Mouse (Mus musculus) liver, embryonic 14.5 days (tissue): ENCODE data around the gene Hps1. TPM values are rescaled to one million over a fixed set of nuclear protein-coding genes. Genes with fewer than 3 reads are reported as not detected.

Experiments
- ATAC-seq: fragments of 200-750 bp; cut with Nextera tagmentation; 2 replicates; pipeline ENCODE4 v1.8.0; 2017; ENCODE audit warnings: moderate number of reproducible peaks, mild to moderate bottlenecking, moderate library complexity; ENCODE audit not compliant: insufficient read depth
- DNase-seq, 3 experiments: peaks; one replicate each; pipeline ENCODE4 v3.0.0-alpha.2; 2012 to 2013; ENCODE audit warnings: low read depth in 3 of 3, low spot score in 3 of 3
- H3K27ac ChIP-seq: fragments of 300-500 bp; sonication (generic); 2 replicates; pipeline ENCODE4 v1.5.1; 2014; ENCODE audit warnings: moderate library complexity, mild to moderate bottlenecking, control low read depth, inconsistent platforms
- H3K27me3 ChIP-seq: fragments of 300-500 bp; sonication (generic); 2 replicates; pipeline ENCODE4 v1.6.1; 2014; ENCODE audit warnings: mild to moderate bottlenecking, low read length, moderate library complexity; ENCODE audit not compliant: control insufficient read depth, insufficient read depth
- H3K36me3 ChIP-seq: fragments of 300-500 bp; sonication (generic); replicated peaks from 2 replicates; pipeline ENCODE4 v1.6.1; 2014; ENCODE audit warnings: low read depth; ENCODE audit not compliant: control insufficient read depth, insufficient read depth
- H3K4me1 ChIP-seq, 2 experiments: fragments of 200-500 bp in 1 of 2; fragments of 300-500 bp in 1 of 2; sonication (generic) in 1 of 2; replicated peaks; 2 replicates each; pipeline ENCODE4 v1.6.1; 2012 to 2014; ENCODE audit warnings: antibody characterized with exemption in 1 of 2, inconsistent platforms in 1 of 2, low read length in 1 of 2; ENCODE audit not compliant: control insufficient read depth in 2 of 2, insufficient read depth in 2 of 2
- H3K4me2 ChIP-seq: fragments of 300-500 bp; sonication (generic); 2 replicates; pipeline ENCODE4 v1.6.1; 2014; ENCODE audit warnings: low read depth, mild to moderate bottlenecking, control low read depth, moderate library complexity
- H3K4me3 ChIP-seq, 2 experiments: fragments of 200-500 bp in 1 of 2; fragments of 300-500 bp in 1 of 2; sonication (generic) in 1 of 2; 2 replicates each; pipeline ENCODE4 v1.5.1; 2012 to 2014; ENCODE audit warnings: low read depth in 2 of 2, low read length in 2 of 2, mild to moderate bottlenecking in 2 of 2, control low read depth in 1 of 2, inconsistent platforms in 1 of 2, moderate library complexity in 1 of 2; ENCODE audit not compliant: insufficient read depth in 1 of 2
- H3K9ac ChIP-seq: fragments of 300-500 bp; sonication (generic); replicated peaks from 2 replicates; pipeline ENCODE4 v1.6.1; 2014; ENCODE audit warnings: mild to moderate bottlenecking, control low read depth, moderate library complexity
- H3K9me3 ChIP-seq: fragments of 300-500 bp; sonication (generic); 2 replicates; pipeline ENCODE4 v1.6.1; 2016; ENCODE audit warnings: low read length, mixed read lengths; ENCODE audit not compliant: control insufficient read depth
- CTCF ChIP-seq: IDR thresholded peaks from 2 replicates; pipeline ENCODE4 v1.5.1; 2016; ENCODE audit warnings: antibody characterized with exemption, low read depth, control low read depth
- EP300 ChIP-seq: IDR thresholded peaks from 2 replicates; pipeline ENCODE4 v1.6.1; 2016; ENCODE audit warnings: antibody characterized with exemption, low read depth
- WGBS: fragments of 180-500 bp; shearing (Covaris S2); extraction: QIAGEN DNeasy Blood & Tissue Kit; methylation state at CpG from one replicate; pipeline ENCODE4 v1.1.7; 2014; ENCODE audit not compliant: insufficient replicate concordance; 5-methylcytosine and 5-hydroxymethylcytosine counted together
- polyA plus RNA-seq, 2 experiments: library from polyadenylated mRNA; depleted of rRNA in 1 of 2; stranded (reverse) in 1 of 2; unstranded in 1 of 2; fragments of >200 nt; fragmentation: Nextera tagmentation in 1 of 2; extraction: Ambion mirVana in 1 of 2; gene quantifications; 2 replicates each; pipeline versions ENCODE4 v1.2.1 to v1.2.3; 2012 to 2014

The Hps1 gene
- polyA plus RNA-seq, 2 experiments: 4.6 to 6.1 TPM

DNA sequence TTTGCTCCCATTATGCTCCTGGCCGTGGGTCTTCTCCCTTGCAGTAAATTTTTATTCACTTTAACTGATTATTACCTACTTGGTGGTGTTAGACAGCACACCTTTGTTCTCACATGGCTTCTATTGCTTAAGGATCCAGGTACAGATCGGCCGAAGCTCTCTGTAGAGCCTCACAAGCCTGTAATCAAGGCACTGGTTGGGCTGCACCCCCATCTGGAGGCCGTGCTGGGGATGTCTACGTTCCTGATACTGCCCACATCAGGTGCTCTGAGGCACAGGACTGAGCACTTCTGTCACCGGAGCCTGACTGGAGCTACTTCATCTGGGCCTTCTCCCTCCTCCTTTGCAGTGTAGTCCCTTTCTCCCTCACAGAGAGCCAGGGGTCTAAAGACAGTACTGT is 56.5 kb downstream of the Hps1 start:
- H3K4me2 ChIP-seq: no peak overlapping the region
- no peaks in the 10 kb centered on the region for H3K36me3 ChIP-seq
- DNase-seq (no peak), ATAC-seq (no peak)
- H3K4me3 ChIP-seq: no peak overlapping the region
- no peak overlapping the region for H3K27ac ChIP-seq
- H3K9ac ChIP-seq: no peak overlapping the region
- no peaks in the 10 kb centered on the region; a peak in 1 of 4 replicates for H3K4me1 ChIP-seq
- H3K9me3 ChIP-seq: no peaks in the 10 kb centered on the region
- TF ChIP-seq EP300 (no peak), CTCF (peak; percentile 31; the same call in 1 of the 2 replicates)
- H3K27me3 ChIP-seq: no peaks in the 10 kb centered on the region
- WGBS: 55% methylated on average over 6 of the region's 6 CpGs

DNA sequence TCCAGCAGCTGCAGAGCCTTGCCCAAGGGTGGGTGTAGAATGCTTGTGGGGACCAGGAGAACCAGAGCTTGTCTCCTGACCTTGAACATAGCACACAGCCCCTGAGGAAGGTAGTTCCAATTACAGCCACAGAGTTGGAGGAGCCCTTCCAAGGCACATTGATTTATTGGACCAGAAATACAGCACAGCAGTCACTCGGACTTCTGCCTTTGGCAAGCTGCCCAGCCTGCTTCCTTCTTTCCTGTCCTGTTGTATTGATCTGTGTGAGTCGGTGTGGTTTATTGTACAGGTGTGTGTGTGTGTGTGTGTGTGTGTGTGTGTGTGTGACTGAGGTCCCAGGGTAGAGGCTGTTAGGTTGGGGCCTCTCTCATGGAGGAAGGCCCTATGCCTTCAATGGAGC is 57.3 kb downstream of the Hps1 start:
- Histone ChIP-seq H3K9ac (no peak overlapping the region), H3K27me3 (no peaks in the 10 kb centered on the region), H3K4me3 (no peak overlapping the region), H3K27ac (no peak overlapping the region), H3K4me2 (no peak overlapping the region), H3K4me1 (no peaks in the 10 kb centered on the region; a peak in 1 of 4 replicates), H3K36me3 (no peaks in the 10 kb centered on the region), H3K9me3 (no peaks in the 10 kb centered on the region)
- 16% methylated on average over 2 of the region's 2 CpGs for WGBS
- peak in 1 of 3 experiments; percentile 27 for DNase-seq
- ATAC-seq: peak; percentile 47; the same call in 1 of the 2 replicates
- TF ChIP-seq CTCF (no peak), EP300 (no peak)

DNA sequence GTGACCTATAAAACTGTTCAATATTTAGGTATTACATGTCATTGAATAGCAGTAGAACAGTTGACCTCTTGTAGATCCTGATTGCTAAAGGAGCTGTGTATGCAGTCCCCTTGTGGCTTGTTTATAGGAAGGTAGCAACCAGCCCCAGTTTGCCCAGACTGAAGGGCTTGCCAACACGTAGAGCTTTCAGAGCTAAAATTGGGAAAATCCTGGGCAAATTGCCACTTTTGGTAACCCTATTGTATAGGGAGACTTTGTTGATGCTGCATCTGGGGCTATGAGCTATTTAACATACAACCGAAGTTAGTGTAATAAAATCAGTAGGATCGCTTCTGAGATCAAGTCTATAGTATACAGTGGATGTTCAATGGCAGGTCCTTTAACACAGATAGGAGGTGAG is 61.7 kb downstream of the Hps1 start:
- 56% methylated on average over 3 of the region's 3 CpGs for WGBS
- H3K27me3 ChIP-seq: no peaks in the 10 kb centered on the region

DNA sequence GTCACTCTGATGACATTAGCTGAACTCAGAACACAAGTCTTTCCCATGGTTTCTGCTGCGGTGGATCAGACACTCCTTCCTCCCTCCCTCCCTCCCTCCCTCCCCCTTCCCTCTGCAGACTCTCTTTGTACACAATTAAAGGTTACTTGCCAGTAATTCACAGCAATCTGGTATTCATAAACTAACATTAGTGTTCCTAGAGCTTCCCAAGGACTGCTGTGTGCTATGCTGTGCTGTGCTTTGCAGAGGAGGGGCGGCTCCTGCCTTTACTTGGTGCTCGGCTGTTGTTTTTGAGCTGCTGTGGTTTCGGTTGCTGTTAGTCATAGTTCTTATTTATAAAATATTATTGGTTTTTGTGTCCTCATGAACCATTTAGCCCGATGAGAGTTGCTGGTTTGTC is 62.1 kb downstream of the Hps1 start:
- Histone ChIP-seq H3K4me2 (no peak overlapping the region), H3K9ac (no peak overlapping the region), H3K27me3 (no peaks in the 10 kb centered on the region), H3K4me3 (no peak overlapping the region), H3K4me1 (no peaks in the 10 kb centered on the region; a peak in 1 of 4 replicates), H3K9me3 (no peaks in the 10 kb centered on the region), H3K27ac (no peak overlapping the region), H3K36me3 (no peaks in the 10 kb centered on the region)
- DNase-seq (no peak), ATAC-seq (no peak)
- no peak for TF ChIP-seq EP300
- no peak for TF ChIP-seq CTCF
- 56% methylated on average over 5 of the region's 5 CpGs for WGBS

More for the DNA sequence above, 61.7 kb downstream of the Hps1 start:
- Histone ChIP-seq H3K4me1 (no peaks in the 10 kb centered on the region; a peak in 1 of 4 replicates), H3K4me3 (no peak overlapping the region), H3K4me2 (no peak overlapping the region), H3K27ac (no peak overlapping the region), H3K9me3 (no peaks in the 10 kb centered on the region), H3K9ac (no peak overlapping the region), H3K36me3 (no peaks in the 10 kb centered on the region)
- ATAC-seq: no peak
- DNase-seq: no peak
- TF ChIP-seq EP300: no peak
- no peak for TF ChIP-seq CTCF

DNA sequence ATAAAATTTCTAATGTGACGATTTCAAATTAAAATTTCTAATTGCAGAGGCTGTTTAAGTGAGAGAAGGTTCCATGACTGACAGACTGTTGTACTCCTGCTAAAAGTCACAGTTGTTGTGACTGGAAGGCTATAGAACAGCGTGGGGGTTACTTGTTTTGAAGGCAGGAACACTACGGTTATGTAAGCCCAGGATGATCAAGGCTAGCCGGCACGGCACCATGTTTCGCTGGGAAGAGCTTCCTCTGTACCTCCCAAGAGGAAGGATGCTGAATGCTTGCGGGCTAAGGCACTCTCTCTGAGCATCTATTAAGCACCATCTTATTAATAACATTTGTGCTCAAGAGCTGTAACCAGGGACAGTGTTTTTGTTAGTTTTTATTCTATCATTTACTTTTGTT is 63.3 kb downstream of the Hps1 start:
- ATAC-seq: no peak
- TF ChIP-seq CTCF (no peak), EP300 (no peak)
- no peak overlapping the region for H3K4me2 ChIP-seq
- no peak overlapping the region for H3K4me3 ChIP-seq
- H3K27me3 ChIP-seq: no peaks in the 10 kb centered on the region
- DNase-seq: no peak
- H3K9ac ChIP-seq: no peak overlapping the region
- no peaks in the 10 kb centered on the region for H3K4me1 ChIP-seq
- no peak overlapping the region for H3K27ac ChIP-seq
- no peaks in the 10 kb centered on the region for H3K36me3 ChIP-seq
- WGBS: 54% methylated on average over 7 of the region's 7 CpGs
- H3K9me3 ChIP-seq: no peaks in the 10 kb centered on the region
